ENCODE assay signal across 17 mouse cellular contexts in the genomic region with DNA sequence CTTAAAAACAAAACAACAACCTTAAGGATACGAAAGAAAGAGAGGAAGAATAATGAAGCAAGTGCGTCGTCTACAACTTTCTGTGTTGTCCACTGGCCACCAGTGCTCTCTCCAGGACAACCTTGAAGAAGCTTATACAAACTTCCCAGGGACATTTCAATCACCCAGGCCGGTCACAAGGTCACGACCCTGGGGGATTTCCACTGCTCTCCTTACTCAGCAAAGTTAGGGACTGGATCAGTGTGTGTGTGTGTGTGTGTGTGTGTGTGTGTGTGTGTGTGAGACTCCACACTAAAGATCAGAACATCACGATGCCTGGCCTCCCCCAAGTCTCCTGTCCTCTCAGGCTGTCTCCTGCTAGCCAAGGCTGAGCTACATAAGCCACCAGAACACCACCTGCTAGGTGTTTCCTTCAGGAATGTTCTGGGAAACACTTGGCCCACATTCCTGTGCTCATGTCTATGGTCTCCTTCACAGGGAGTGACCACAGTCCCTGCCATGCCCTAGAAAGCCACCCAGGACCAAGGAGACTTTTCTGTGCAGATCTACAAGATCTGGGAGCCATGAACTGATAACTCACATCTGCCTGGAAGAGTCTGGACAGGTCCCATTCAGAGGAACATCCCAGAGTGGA.
"Had no signal": no experiment of that assay in that cellular context is flagged by ENCODE, and none has a peak within 500 bp of the region (broad histone marks: within the 10 kb centered on the region; RNA-seq: fewer than 3 reads in every experiment).

No protein-coding gene starts in this region.

- H3K27me3 ChIP-seq: stomach, embryonic 15.5 days had no signal

- H3K27ac ChIP-seq: left cerebral cortex, adult 2 months; liver, embryonic 13.5 days; midbrain, embryonic 10.5 days; midbrain, embryonic 13.5 days; stomach, embryonic 15.5 days had no signal

- H3K9ac ChIP-seq: liver, embryonic 13.5 days; lung, embryonic 14.5 days; midbrain, embryonic 13.5 days; stomach, embryonic 15.5 days had no signal

- DNase-seq: kidney, adult 18-20 months; kidney, postnatal 10 days; kidney, postnatal 36 days; liver, embryonic 13.5 days; lung, embryonic 14.5 days; lung, postnatal 10 days; lung, postnatal 36 days; right cerebral cortex, adult 18-20 months; right cerebral cortex, postnatal 14 days; spleen, adult 18-20 months; thymus, postnatal 25 days had no signal

- H3K4me3 ChIP-seq: left cerebral cortex, adult 2 months; liver, embryonic 13.5 days; megakaryocyte, embryonic 14.5 days; midbrain, embryonic 10.5 days; midbrain, embryonic 13.5 days; stomach, embryonic 15.5 days had no signal

- H3K9me3 ChIP-seq: liver, embryonic 13.5 days; megakaryocyte, embryonic 14.5 days; midbrain, embryonic 10.5 days; midbrain, embryonic 13.5 days; stomach, embryonic 15.5 days had no signal

- H3K36me3 ChIP-seq: liver, embryonic 13.5 days; midbrain, embryonic 10.5 days; midbrain, embryonic 13.5 days; stomach, embryonic 15.5 days had no signal

- ATAC-seq: midbrain, embryonic 13.5 days; midbrain, embryonic 16.5 days had no signal

- H3K4me2 ChIP-seq: liver, embryonic 13.5 days; lung, embryonic 14.5 days; midbrain, embryonic 13.5 days; stomach, embryonic 15.5 days had no signal
